Mouse (Mus musculus): ENCODE data around the gene Nkg7.

DNA sequence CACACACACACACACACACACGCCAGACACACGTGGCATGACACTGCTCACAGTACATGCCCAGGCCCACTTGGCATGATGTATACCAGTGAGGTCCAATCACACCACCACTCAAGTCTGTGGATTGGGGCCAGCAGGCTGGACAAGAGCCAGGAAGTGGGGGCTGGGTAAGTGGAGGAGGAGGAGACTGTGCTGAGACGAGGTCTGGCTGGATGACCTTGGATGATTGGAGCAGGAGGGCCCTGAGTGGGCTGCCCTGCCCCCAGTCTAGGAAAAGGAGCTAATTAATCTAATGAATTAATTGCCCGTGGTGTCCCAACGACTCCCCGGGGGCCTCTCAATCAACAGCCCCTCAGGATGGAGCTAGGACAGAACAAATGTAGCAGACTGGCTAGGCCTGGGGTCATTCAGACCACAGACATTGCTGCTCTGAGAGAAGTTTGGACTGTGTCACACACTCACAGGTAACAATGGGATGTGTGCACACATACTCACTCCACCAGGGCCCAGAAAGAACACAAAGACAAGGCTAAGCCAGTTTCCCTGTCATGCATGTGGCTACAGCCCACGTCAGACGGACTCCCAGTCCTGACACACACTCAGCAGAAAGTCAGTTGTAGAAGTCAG lies 45.3 kb downstream of the Nkg7 start:
- no peak for TF ChIP-seq POLR2A (IDR thresholded peaks at IDR 0.05; ENCODE audit: borderline replicate concordance, extremely low read depth, insufficient read depth, insufficient read length, poor library complexity, severe bottlenecking)
- no peak for TF ChIP-seq CTCF (IDR thresholded peaks at IDR 0.05; ENCODE audit: borderline replicate concordance, extremely low read depth, insufficient read depth, insufficient read length)

Data from brain, embryonic 14.5 days (tissue).